Mouse (Mus musculus): ENCODE measurements around the gene Hcn3. TPM values are rescaled to one million over a fixed set of nuclear protein-coding genes. Genes with fewer than 3 reads are reported as not detected.
A peak's percentile ranks its signal among the peaks of the same experiment; 100 is the strongest.

Hcn3 gene
- polyA plus RNA-seq, 1 experiment from 2014 or later, result 2.2 TPM

DNA sequence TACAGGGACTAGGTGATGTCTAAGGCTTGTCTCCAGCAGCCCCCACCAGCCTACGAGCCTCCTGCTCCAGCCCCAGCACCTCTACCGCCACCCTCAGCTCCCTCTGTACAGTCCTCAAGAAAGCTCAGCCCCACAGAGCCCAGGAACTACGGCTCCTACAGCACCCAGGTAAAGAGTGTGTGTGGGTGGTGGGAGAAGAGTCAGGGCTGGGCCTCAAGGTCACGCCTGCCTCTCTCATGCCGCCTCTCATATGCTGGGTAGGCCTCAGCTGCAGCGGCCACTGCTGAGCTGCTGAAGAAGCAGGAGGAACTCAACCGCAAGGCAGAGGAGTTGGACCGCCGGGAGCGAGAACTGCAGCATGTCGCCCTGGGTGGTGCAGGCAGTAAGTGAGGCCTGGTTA, 19.1 kb upstream of the Hcn3 start:
- Histone ChIP-seq H3K4me2 (peak overlapping the region; percentile 87; the same call in 1 of the 2 replicates), H3K27ac (no peak overlapping the region), H3K27me3 (no peaks in the 10 kb centered on the region), H3K4me3 (replicated peaks) (no peak overlapping the region; the same call in 1 of the 2 replicates), H3K4me1 (replicated peaks) (peaks cover 24% of the 10 kb centered on the region), H3K36me3 (peaks cover 64% of the 10 kb centered on the region), H3K9me3 (no peaks in the 10 kb centered on the region), H3K9ac (replicated peaks) (no peak overlapping the region)
- 92% methylated on average over 11 of the region's 11 CpGs for WGBS
- no peak for ATAC-seq (ENCODE audit: insufficient number of reproducible peaks, insufficient read depth, low FRiP score, low TSS enrichment, low read depth)

GRCm38 (mm10) chr3:89178107-89178385, 18.1 kb upstream of the Hcn3 start:
- peak overlapping the region; percentile 77 for H3K27ac ChIP-seq
- H3K9me3 ChIP-seq, result no peaks in the 10 kb centered on the region
- peaks cover 74% of the 10 kb centered on the region for H3K36me3 ChIP-seq
- WGBS, result 9% methylated on average over 6 of the region's 6 CpGs
- H3K4me2 ChIP-seq, result peak overlapping the region; percentile 87
- H3K4me3 ChIP-seq (replicated peaks), result peak overlapping the region; percentile 61
- no peaks in the 10 kb centered on the region for H3K27me3 ChIP-seq
- no peak for ATAC-seq (ENCODE audit: insufficient number of reproducible peaks, insufficient read depth, low FRiP score, low TSS enrichment, low read depth)
- H3K4me1 ChIP-seq (replicated peaks), result peaks cover 15% of the 10 kb centered on the region
- H3K9ac ChIP-seq (replicated peaks), result peak overlapping the region; percentile 82

DNA sequence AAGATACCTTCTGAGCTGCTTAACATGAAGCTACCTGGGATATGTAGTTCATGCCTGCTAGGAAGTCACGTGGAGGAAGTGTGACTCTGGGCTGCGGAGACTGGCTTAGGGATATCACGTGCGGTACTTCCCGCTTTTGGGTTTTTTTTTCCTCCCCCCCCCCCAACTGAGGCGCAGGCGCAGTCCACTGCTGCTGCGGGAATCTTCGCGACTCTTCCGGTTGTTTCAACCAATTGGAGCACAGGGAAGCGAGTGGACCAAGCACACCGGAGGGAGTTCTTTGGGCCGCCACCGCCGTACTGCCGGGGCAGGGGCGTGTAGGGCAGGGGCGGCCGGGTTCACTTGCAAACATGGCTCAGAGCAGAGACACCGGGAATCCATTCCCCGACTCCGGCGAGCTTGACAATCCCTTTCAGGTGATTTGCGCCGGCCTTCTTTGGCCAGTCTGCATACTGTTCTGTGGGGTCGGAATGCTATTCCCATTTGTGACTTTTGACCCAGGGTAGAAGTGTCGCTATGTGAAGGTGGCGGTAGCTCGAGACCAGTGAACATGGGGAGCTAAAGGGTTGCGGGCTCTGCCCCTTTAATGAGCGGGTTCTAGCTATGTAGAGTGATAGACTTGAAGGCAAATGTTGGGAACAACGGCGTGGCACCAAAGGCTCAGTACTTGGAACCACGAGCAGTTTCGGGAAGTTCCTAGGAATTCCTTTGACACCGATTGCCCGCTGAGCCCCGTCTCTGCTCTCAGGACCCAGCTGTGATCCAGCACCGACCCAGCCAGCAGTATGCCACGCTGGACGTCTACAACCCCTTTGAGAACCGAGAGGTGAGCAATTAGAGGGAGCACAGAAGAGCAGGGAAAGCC, 17.5 kb upstream of the Hcn3 start, which contains the start of gene Scamp3:
TSS of gene Scamp3 (plus strand) at position 232 of the 865 bp plus-strand sequence.
- WGBS, result under 1% methylated on average over 43 of the region's 43 CpGs
- H3K4me1 ChIP-seq (replicated peaks), result peaks cover 12% of the 10 kb centered on the region
- H3K36me3 ChIP-seq, result peaks cover 79% of the 10 kb centered on the region
- ATAC-seq (ENCODE audit: insufficient number of reproducible peaks, insufficient read depth, low FRiP score, low TSS enrichment, low read depth), result peak; percentile 94
- peak within 1 kb of the TSS; percentile 77 for H3K27ac ChIP-seq
- H3K9me3 ChIP-seq, result no peaks in the 10 kb centered on the region
- H3K9ac ChIP-seq (replicated peaks), result peak within 1 kb of the TSS; percentile 82
- H3K4me2 ChIP-seq, result peak within 1 kb of the TSS; percentile 87
- H3K4me3 ChIP-seq (replicated peaks), result peak within 1 kb of the TSS; percentile 61
- no peaks in the 10 kb centered on the region for H3K27me3 ChIP-seq

DNA sequence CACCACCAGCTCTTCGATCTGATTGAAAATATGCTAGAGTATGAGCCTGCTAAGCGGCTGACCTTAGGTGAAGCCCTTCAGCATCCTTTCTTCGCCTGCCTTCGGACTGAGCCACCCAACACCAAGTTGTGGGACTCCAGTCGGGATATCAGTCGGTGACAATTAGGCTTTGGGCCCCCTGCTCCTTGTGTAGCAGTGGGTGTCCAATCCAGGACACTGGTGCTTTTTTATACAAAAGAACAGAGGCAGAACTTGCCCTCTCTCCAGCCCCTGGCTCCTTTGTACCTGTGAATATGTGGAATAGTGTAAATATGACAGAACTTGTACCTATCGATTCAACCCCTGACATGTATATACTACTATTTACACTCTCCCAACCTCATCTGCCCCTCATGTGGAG, 16.4 kb upstream of the Hcn3 start:
- H3K9ac ChIP-seq (replicated peaks), result no peak overlapping the region
- H3K9me3 ChIP-seq, result no peaks in the 10 kb centered on the region
- H3K4me2 ChIP-seq, result peak overlapping the region; percentile 87; the same call in 1 of the 2 replicates
- H3K27ac ChIP-seq, result peak overlapping the region; percentile 50; the same call in 1 of the 2 replicates
- H3K36me3 ChIP-seq, result peaks cover 79% of the 10 kb centered on the region
- H3K27me3 ChIP-seq, result no peaks in the 10 kb centered on the region
- ATAC-seq (ENCODE audit: insufficient number of reproducible peaks, insufficient read depth, low FRiP score, low TSS enrichment, low read depth), result no peak
- H3K4me1 ChIP-seq (replicated peaks), result peaks cover 12% of the 10 kb centered on the region
- 87% methylated on average over 7 of the region's 7 CpGs for WGBS
- H3K4me3 ChIP-seq (replicated peaks), result no peak overlapping the region; the same call in 1 of the 2 replicates

- Histone ChIP-seq H3K36me3 (peaks cover 79% of the 10 kb centered on the region), H3K4me1 (replicated peaks) (peaks cover 12% of the 10 kb centered on the region), H3K4me3 (replicated peaks) (no peak overlapping the region), H3K9me3 (no peaks in the 10 kb centered on the region), H3K27me3 (no peaks in the 10 kb centered on the region), H3K9ac (replicated peaks) (no peak overlapping the region), H3K27ac (no peak overlapping the region), H3K4me2 (no peak overlapping the region)
- 92% methylated on average over 10 of the region's 10 CpGs for WGBS
- no peak for ATAC-seq (ENCODE audit: insufficient number of reproducible peaks, insufficient read depth, low FRiP score, low TSS enrichment, low read depth)
These were observed 15.5 kb upstream of the Hcn3 start for GRCm38 (mm10) chr3:89175544-89175943.

DNA sequence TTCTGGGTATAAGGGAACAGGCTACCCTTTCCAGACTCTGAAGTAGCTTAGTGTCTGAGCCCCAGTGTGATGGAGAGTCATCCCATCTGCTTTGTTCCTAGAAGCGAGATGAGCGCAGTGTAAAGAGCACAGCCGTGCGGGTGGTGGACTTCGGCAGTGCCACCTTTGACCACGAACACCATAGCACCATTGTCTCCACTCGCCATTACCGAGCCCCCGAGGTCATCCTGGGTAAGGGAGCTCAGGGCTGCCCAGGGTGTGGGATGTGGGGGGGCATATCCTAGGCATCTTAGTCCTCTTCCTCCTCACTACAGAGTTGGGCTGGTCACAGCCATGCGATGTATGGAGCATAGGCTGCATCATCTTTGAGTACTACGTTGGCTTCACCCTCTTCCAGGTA, 14.8 kb upstream of the Hcn3 start:
- ATAC-seq (ENCODE audit: insufficient number of reproducible peaks, insufficient read depth, low FRiP score, low TSS enrichment, low read depth), result no peak
- Histone ChIP-seq H3K9me3 (no peaks in the 10 kb centered on the region), H3K4me3 (replicated peaks) (no peak overlapping the region), H3K4me2 (no peak overlapping the region), H3K27me3 (no peaks in the 10 kb centered on the region), H3K36me3 (peaks cover 79% of the 10 kb centered on the region), H3K4me1 (replicated peaks) (peaks cover 12% of the 10 kb centered on the region), H3K27ac (no peak overlapping the region), H3K9ac (replicated peaks) (no peak overlapping the region)
- 96% methylated on average over 11 of the region's 11 CpGs for WGBS

DNA sequence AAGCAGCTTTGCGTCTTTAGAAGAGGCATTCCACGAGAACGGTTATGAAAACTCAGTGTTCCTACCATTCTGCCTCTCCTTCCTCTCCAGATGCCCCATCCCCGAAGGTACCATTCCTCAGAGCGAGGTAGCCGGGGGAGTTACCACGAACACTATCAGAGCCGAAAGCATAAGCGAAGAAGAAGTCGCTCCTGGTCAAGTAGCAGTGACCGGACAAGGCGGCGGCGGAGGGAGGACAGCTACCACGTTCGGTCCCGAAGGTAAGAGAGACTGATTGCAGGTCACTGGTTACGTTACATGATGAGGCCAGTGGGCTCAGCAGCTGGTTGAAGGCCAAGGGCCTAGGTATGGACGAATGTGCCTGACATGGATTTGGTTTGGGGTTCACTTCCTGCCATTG, 6.9 kb upstream of the Hcn3 start:
- Histone ChIP-seq H3K36me3 (peaks cover 56% of the 10 kb centered on the region), H3K9me3 (no peaks in the 10 kb centered on the region), H3K4me2 (no peak overlapping the region), H3K27me3 (no peaks in the 10 kb centered on the region), H3K9ac (replicated peaks) (no peak overlapping the region), H3K27ac (no peak overlapping the region), H3K4me3 (replicated peaks) (no peak overlapping the region), H3K4me1 (replicated peaks) (peaks cover 19% of the 10 kb centered on the region)
- ATAC-seq (ENCODE audit: insufficient number of reproducible peaks, insufficient read depth, low FRiP score, low TSS enrichment, low read depth), result no peak
- 94% methylated on average over 19 of the region's 19 CpGs for WGBS

GRCm38 (mm10) chr3:89165268-89165870, 5.4 kb upstream of the Hcn3 start:
- WGBS, result 14% methylated on average over 12 of the region's 12 CpGs
- H3K9ac ChIP-seq (replicated peaks), result peak overlapping the region; percentile 98
- peaks cover 40% of the 10 kb centered on the region for H3K36me3 ChIP-seq
- no peak for ATAC-seq (ENCODE audit: insufficient number of reproducible peaks, insufficient read depth, low FRiP score, low TSS enrichment, low read depth)
- peak overlapping the region; percentile 98 for H3K27ac ChIP-seq
- no peaks in the 10 kb centered on the region for H3K9me3 ChIP-seq
- H3K27me3 ChIP-seq, result no peaks in the 10 kb centered on the region
- H3K4me2 ChIP-seq, result peak overlapping the region; percentile 70
- peak overlapping the region; percentile 93 for H3K4me3 ChIP-seq (replicated peaks)
- peaks cover 19% of the 10 kb centered on the region for H3K4me1 ChIP-seq (replicated peaks)

GRCm38 (mm10) chr3:89164506-89165267, 4.7 kb upstream of the Hcn3 start, which contains the start of gene Clk2:
Gene Clk2, plus strand, starts transcription at chr3:89164795.
- WGBS, result under 1% methylated on average over 62 of the region's 79 CpGs
- Histone ChIP-seq H3K27ac (peak within 1 kb of the TSS; percentile 98), H3K9ac (replicated peaks) (peak within 1 kb of the TSS; percentile 98), H3K4me2 (peak within 1 kb of the TSS; percentile 70), H3K27me3 (peaks cover 6% of the 10 kb centered on the region), H3K9me3 (no peaks in the 10 kb centered on the region), H3K4me3 (replicated peaks) (peak within 1 kb of the TSS; percentile 93), H3K4me1 (replicated peaks) (peaks cover 25% of the 10 kb centered on the region), H3K36me3 (peaks cover 33% of the 10 kb centered on the region)
- ATAC-seq (ENCODE audit: insufficient number of reproducible peaks, insufficient read depth, low FRiP score, low TSS enrichment, low read depth), result peak; percentile 93

DNA sequence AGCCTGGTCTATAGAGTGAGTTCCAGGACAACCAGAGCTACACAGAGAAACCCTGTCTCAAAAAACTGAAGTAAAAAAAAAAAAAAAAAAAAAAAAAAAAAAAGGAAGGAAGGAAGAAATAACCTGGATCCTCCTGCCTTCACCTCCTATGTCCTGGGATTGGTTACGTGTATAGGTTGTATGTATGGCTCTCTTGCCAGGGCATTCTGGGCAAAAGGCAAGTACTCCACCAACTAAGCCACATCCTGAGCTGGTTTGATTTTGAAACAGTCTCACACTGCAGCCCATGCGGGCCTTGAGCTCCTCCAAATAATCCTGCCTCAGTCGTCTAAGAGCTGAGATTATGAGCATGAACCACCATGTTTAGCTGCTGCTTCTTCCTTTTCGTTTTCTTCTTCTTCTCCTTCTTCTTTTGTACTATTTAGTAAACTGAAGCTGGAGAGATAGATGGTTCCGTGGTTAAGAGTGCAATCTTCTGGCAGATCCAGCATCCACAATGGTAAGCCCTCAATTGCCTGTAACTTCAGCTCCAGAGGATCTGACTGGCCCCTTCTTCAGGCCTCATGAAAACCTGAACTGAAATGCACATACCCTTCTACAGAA, 3.7 kb upstream of the Hcn3 start:
- Histone ChIP-seq H3K4me1 (replicated peaks) (peaks cover 31% of the 10 kb centered on the region), H3K9ac (replicated peaks) (no peak overlapping the region), H3K4me3 (replicated peaks) (peak overlapping the region; percentile 93), H3K4me2 (peak overlapping the region; percentile 70), H3K27me3 (peaks cover 16% of the 10 kb centered on the region), H3K27ac (no peak overlapping the region; the same call in 1 of the 2 replicates), H3K36me3 (peaks cover 24% of the 10 kb centered on the region), H3K9me3 (no peaks in the 10 kb centered on the region)
- no peak for ATAC-seq (ENCODE audit: insufficient number of reproducible peaks, insufficient read depth, low FRiP score, low TSS enrichment, low read depth)
- WGBS, result 81% methylated on average over 5 of the region's 5 CpGs

Measured in limb, embryonic 12.5 days (tissue).